Mouse (Mus musculus): ENCODE measurements around the gene Gm4737. TPM values are rescaled to one million over a fixed set of nuclear protein-coding genes. Genes with fewer than 3 reads are reported as not detected.

The Gm4737 gene
- polyA plus RNA-seq, 1 experiment from 2014 or later = 3.3 TPM

- Histone ChIP-seq H3K4me3 (ENCODE audit: low read depth, low read length) (no peak overlapping the region), H3K36me3 (ENCODE audit: control insufficient read depth, insufficient read depth, low read length) (no peaks in the 10 kb centered on the region), H3K27ac (ENCODE audit: low read depth, low read length) (no peak overlapping the region), H3K9ac (ENCODE audit: low read depth, low read length) (no peak overlapping the region), H3K4me1 (ENCODE audit: control insufficient read depth, insufficient read depth, low read length) (no peaks in the 10 kb centered on the region), H3K27me3 (ENCODE audit: control insufficient read depth, insufficient read depth, low read length) (no peaks in the 10 kb centered on the region), H3K4me2 (no peak overlapping the region), H3K9me3 (replicated peaks; ENCODE audit: control insufficient read depth, low read length) (no peaks in the 10 kb centered on the region)
- no peak for ATAC-seq (replicated peaks; ENCODE audit: insufficient number of reproducible peaks, low FRiP score, low TSS enrichment)
- WGBS (ENCODE audit: insufficient replicate concordance) = 48% methylated on average over 3 of the region's 3 CpGs
Measured at GRCm38 (mm10) chr16:46146962-46147361, 7.9 kb downstream of the Gm4737 start.

- Histone ChIP-seq H3K27ac (ENCODE audit: low read depth, low read length) (no peak overlapping the region), H3K4me2 (no peak overlapping the region)
- no peak for ATAC-seq (replicated peaks; ENCODE audit: insufficient number of reproducible peaks, low FRiP score, low TSS enrichment)
Measured at GRCm38 (mm10) chr16:46122238-46122637, 32.6 kb downstream of the Gm4737 start.

GRCm38 (mm10) chr16:46121420-46121819, 33.5 kb downstream of the Gm4737 start:
- ATAC-seq (replicated peaks; ENCODE audit: insufficient number of reproducible peaks, low FRiP score, low TSS enrichment) = no peak; the same call in 1 of the 2 replicates
- no peaks in the 10 kb centered on the region for H3K9me3 ChIP-seq (replicated peaks; ENCODE audit: control insufficient read depth, low read length)

More at GRCm38 (mm10) chr16:46122238-46122637, 32.6 kb downstream of the Gm4737 start:
- Histone ChIP-seq H3K27me3 (ENCODE audit: control insufficient read depth, insufficient read depth, low read length) (no peaks in the 10 kb centered on the region), H3K4me1 (ENCODE audit: control insufficient read depth, insufficient read depth, low read length) (no peaks in the 10 kb centered on the region), H3K36me3 (ENCODE audit: control insufficient read depth, insufficient read depth, low read length) (no peaks in the 10 kb centered on the region), H3K4me3 (ENCODE audit: low read depth, low read length) (no peak overlapping the region), H3K9me3 (replicated peaks; ENCODE audit: control insufficient read depth, low read length) (no peaks in the 10 kb centered on the region), H3K9ac (ENCODE audit: low read depth, low read length) (no peak overlapping the region)

GRCm38 (mm10) chr16:46120607-46121006, 34.3 kb downstream of the Gm4737 start:
- no peaks in the 10 kb centered on the region for H3K4me1 ChIP-seq (ENCODE audit: control insufficient read depth, insufficient read depth, low read length)
- no peak overlapping the region for H3K9ac ChIP-seq (ENCODE audit: low read depth, low read length)
- H3K9me3 ChIP-seq (replicated peaks; ENCODE audit: control insufficient read depth, low read length) = no peaks in the 10 kb centered on the region
- no peaks in the 10 kb centered on the region for H3K36me3 ChIP-seq (ENCODE audit: control insufficient read depth, insufficient read depth, low read length)
- H3K4me3 ChIP-seq (ENCODE audit: low read depth, low read length) = no peak overlapping the region
- no peak overlapping the region for H3K4me2 ChIP-seq
- 55% methylated on average over 3 of the region's 3 CpGs for WGBS (ENCODE audit: insufficient replicate concordance)
- no peaks in the 10 kb centered on the region for H3K27me3 ChIP-seq (ENCODE audit: control insufficient read depth, insufficient read depth, low read length)
- no peak overlapping the region for H3K27ac ChIP-seq (ENCODE audit: low read depth, low read length)
- no peak for ATAC-seq (replicated peaks; ENCODE audit: insufficient number of reproducible peaks, low FRiP score, low TSS enrichment)

More at GRCm38 (mm10) chr16:46121420-46121819, 33.5 kb downstream of the Gm4737 start:
- Histone ChIP-seq H3K4me1 (ENCODE audit: control insufficient read depth, insufficient read depth, low read length) (no peaks in the 10 kb centered on the region), H3K9ac (ENCODE audit: low read depth, low read length) (no peak overlapping the region), H3K27me3 (ENCODE audit: control insufficient read depth, insufficient read depth, low read length) (no peaks in the 10 kb centered on the region), H3K4me3 (ENCODE audit: low read depth, low read length) (no peak overlapping the region), H3K36me3 (ENCODE audit: control insufficient read depth, insufficient read depth, low read length) (no peaks in the 10 kb centered on the region), H3K4me2 (no peak overlapping the region), H3K27ac (ENCODE audit: low read depth, low read length) (no peak overlapping the region)
- 48% methylated on average over 2 of the region's 2 CpGs for WGBS (ENCODE audit: insufficient replicate concordance)

GRCm38 (mm10) chr16:46120020-46120419, 34.9 kb downstream of the Gm4737 start, which contains the start of gene Cd96:
Gene Cd96 (minus strand): TSS chr16:46120251.
- no peaks in the 10 kb centered on the region for H3K4me1 ChIP-seq (ENCODE audit: control insufficient read depth, insufficient read depth, low read length)
- no peak within 1 kb of the TSS for H3K4me3 ChIP-seq (ENCODE audit: low read depth, low read length)
- no peaks in the 10 kb centered on the region for H3K27me3 ChIP-seq (ENCODE audit: control insufficient read depth, insufficient read depth, low read length)
- H3K9me3 ChIP-seq (replicated peaks; ENCODE audit: control insufficient read depth, low read length) = no peaks in the 10 kb centered on the region
- H3K4me2 ChIP-seq = no peak within 1 kb of the TSS
- H3K36me3 ChIP-seq (ENCODE audit: control insufficient read depth, insufficient read depth, low read length) = no peaks in the 10 kb centered on the region
- H3K9ac ChIP-seq (ENCODE audit: low read depth, low read length) = no peak within 1 kb of the TSS
- no peak within 1 kb of the TSS for H3K27ac ChIP-seq (ENCODE audit: low read depth, low read length)
- no peak for ATAC-seq (replicated peaks; ENCODE audit: insufficient number of reproducible peaks, low FRiP score, low TSS enrichment)
- 79% methylated on average over 10 of the region's 10 CpGs for WGBS (ENCODE audit: insufficient replicate concordance)

- 80% methylated on average over 3 of the region's 3 CpGs for WGBS (ENCODE audit: insufficient replicate concordance)
- ATAC-seq (replicated peaks; ENCODE audit: insufficient number of reproducible peaks, low FRiP score, low TSS enrichment) = no peak
- Histone ChIP-seq H3K27me3 (ENCODE audit: control insufficient read depth, insufficient read depth, low read length) (no peaks in the 10 kb centered on the region), H3K27ac (ENCODE audit: low read depth, low read length) (no peak overlapping the region), H3K4me3 (ENCODE audit: low read depth, low read length) (no peak overlapping the region), H3K4me1 (ENCODE audit: control insufficient read depth, insufficient read depth, low read length) (no peaks in the 10 kb centered on the region), H3K4me2 (no peak overlapping the region), H3K36me3 (ENCODE audit: control insufficient read depth, insufficient read depth, low read length) (no peaks in the 10 kb centered on the region), H3K9me3 (replicated peaks; ENCODE audit: control insufficient read depth, low read length) (no peaks in the 10 kb centered on the region), H3K9ac (ENCODE audit: low read depth, low read length) (no peak overlapping the region)
Measured at GRCm38 (mm10) chr16:46117645-46118044, 37.2 kb downstream of the Gm4737 start.

- 46% methylated on average over 2 of the region's 2 CpGs for WGBS (ENCODE audit: insufficient replicate concordance)
- Histone ChIP-seq H3K9ac (ENCODE audit: low read depth, low read length) (no peak overlapping the region), H3K4me3 (ENCODE audit: low read depth, low read length) (no peak overlapping the region), H3K36me3 (ENCODE audit: control insufficient read depth, insufficient read depth, low read length) (no peaks in the 10 kb centered on the region), H3K27me3 (ENCODE audit: control insufficient read depth, insufficient read depth, low read length) (no peaks in the 10 kb centered on the region), H3K4me1 (ENCODE audit: control insufficient read depth, insufficient read depth, low read length) (no peaks in the 10 kb centered on the region), H3K9me3 (replicated peaks; ENCODE audit: control insufficient read depth, low read length) (no peaks in the 10 kb centered on the region), H3K4me2 (no peak overlapping the region), H3K27ac (ENCODE audit: low read depth, low read length) (no peak overlapping the region)
- ATAC-seq (replicated peaks; ENCODE audit: insufficient number of reproducible peaks, low FRiP score, low TSS enrichment) = no peak
Measured at GRCm38 (mm10) chr16:46114727-46115126, 40.1 kb downstream of the Gm4737 start.

- Histone ChIP-seq H3K27ac (ENCODE audit: low read depth, low read length) (no peak overlapping the region), H3K27me3 (ENCODE audit: control insufficient read depth, insufficient read depth, low read length) (no peaks in the 10 kb centered on the region), H3K4me1 (ENCODE audit: control insufficient read depth, insufficient read depth, low read length) (no peaks in the 10 kb centered on the region), H3K9ac (ENCODE audit: low read depth, low read length) (no peak overlapping the region), H3K36me3 (ENCODE audit: control insufficient read depth, insufficient read depth, low read length) (no peaks in the 10 kb centered on the region), H3K4me2 (no peak overlapping the region), H3K4me3 (ENCODE audit: low read depth, low read length) (no peak overlapping the region), H3K9me3 (replicated peaks; ENCODE audit: control insufficient read depth, low read length) (no peaks in the 10 kb centered on the region)
- no peak for ATAC-seq (replicated peaks; ENCODE audit: insufficient number of reproducible peaks, low FRiP score, low TSS enrichment)
- WGBS (ENCODE audit: insufficient replicate concordance) = 21% methylated on average over 8 of the region's 8 CpGs
Measured at GRCm38 (mm10) chr16:46109536-46109935, 45.3 kb downstream of the Gm4737 start.

GRCm38 (mm10) chr16:46107431-46107830, 47.4 kb downstream of the Gm4737 start:
- Histone ChIP-seq H3K4me3 (ENCODE audit: low read depth, low read length) (no peak overlapping the region), H3K4me1 (ENCODE audit: control insufficient read depth, insufficient read depth, low read length) (no peaks in the 10 kb centered on the region), H3K9ac (ENCODE audit: low read depth, low read length) (no peak overlapping the region), H3K36me3 (ENCODE audit: control insufficient read depth, insufficient read depth, low read length) (no peaks in the 10 kb centered on the region), H3K4me2 (no peak overlapping the region), H3K27me3 (ENCODE audit: control insufficient read depth, insufficient read depth, low read length) (no peaks in the 10 kb centered on the region), H3K9me3 (replicated peaks; ENCODE audit: control insufficient read depth, low read length) (no peaks in the 10 kb centered on the region), H3K27ac (ENCODE audit: low read depth, low read length) (no peak overlapping the region)
- 54% methylated on average over 4 of the region's 4 CpGs for WGBS (ENCODE audit: insufficient replicate concordance)
- no peak for ATAC-seq (replicated peaks; ENCODE audit: insufficient number of reproducible peaks, low FRiP score, low TSS enrichment)

Data from heart, embryonic 11.5 days (tissue).